Mouse (Mus musculus) bone marrow, adult 2 months (tissue): ENCODE data around the gene Ptrh1.

Experiments used
- CTCF ChIP-seq: fragments of 200-500 bp; IDR thresholded peaks from 2 replicates; pipeline ENCODE4 v1.5.1; 2011; ENCODE audit warnings: low read length, control low read depth; ENCODE audit not compliant: control insufficient read depth, insufficient read depth
- POLR2A ChIP-seq: fragments of 200-500 bp; IDR thresholded peaks from 2 replicates; pipeline ENCODE4 v1.6.1; 2011; ENCODE audit warnings: low read depth, mild to moderate bottlenecking, control low read depth, low read length, borderline replicate concordance; ENCODE audit not compliant: control insufficient read depth

DNA sequence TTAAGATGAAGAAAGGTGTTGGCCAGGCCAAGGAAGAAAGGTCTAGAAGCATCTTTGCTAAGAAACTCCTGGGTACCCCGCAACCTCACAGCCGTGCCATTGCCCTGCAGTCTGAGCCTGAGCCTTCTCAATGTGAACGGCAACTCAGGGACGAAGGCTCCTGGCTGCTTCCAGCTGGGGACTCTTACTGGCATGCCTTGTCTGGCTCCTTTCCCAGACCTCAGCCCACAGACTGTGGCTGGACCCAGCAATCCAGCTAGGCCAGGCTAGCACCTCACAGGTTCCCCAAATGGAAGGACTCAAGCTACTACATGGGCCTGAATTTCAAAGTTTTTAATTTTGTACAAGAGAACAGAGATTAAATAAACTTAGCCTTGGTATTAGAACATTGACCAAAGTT is 13.7 kb upstream of the Ptrh1 start:
- TF ChIP-seq CTCF: no peak
- no peak for TF ChIP-seq POLR2A
